ENCODE assay signal across 8 mouse cellular contexts in genomic region chr2:31263039-31263461, GRCm38 (mm10). TPM values are rescaled to one million over a fixed set of nuclear protein-coding genes. Genes with fewer than 3 reads are reported as not detected.
DNase-seq lines count a peak whose midpoint lies in the region; ATAC-seq and TF ChIP-seq lines count a peak whose summit lies in the region.

No protein-coding gene starts in this region.

- peak overlapping the region; percentile 89 for H3K27ac ChIP-seq in gastrocnemius, adult 2 months
- no peak overlapping the region for H3K27ac ChIP-seq in heart, embryonic 11.5 days (ENCODE audit: low read depth, low read length)

- ATAC-seq in heart, embryonic 11.5 days (replicated peaks; ENCODE audit: insufficient number of reproducible peaks, low FRiP score, low TSS enrichment), result no peak

- TF ChIP-seq CTCF in gastrocnemius, adult 2 months (IDR thresholded peaks at IDR 0.05), result no peak

- intact Hi-C loops in gastrocnemius, adult 2 months (cut with DNase I), result no loop called here
- intact Hi-C loops in left cerebral cortex, postnatal 4 days (cut with DNase I), result no loop called here

- H3K4me3 ChIP-seq in gastrocnemius, adult 2 months, result no peak overlapping the region
- H3K4me3 ChIP-seq in heart, embryonic 11.5 days (ENCODE audit: low read depth, low read length), result no peak overlapping the region

- WGBS in heart, embryonic 11.5 days (ENCODE audit: insufficient replicate concordance), result 59% methylated on average over 8 of the region's 8 CpGs

- no peaks in the 10 kb centered on the region for H3K27me3 ChIP-seq in heart, embryonic 11.5 days (ENCODE audit: control insufficient read depth, insufficient read depth, low read length)

- no peaks in the 10 kb centered on the region for H3K9me3 ChIP-seq in heart, embryonic 11.5 days (replicated peaks; ENCODE audit: control insufficient read depth, low read length)

- H3K36me3 ChIP-seq in heart, embryonic 11.5 days (ENCODE audit: control insufficient read depth, insufficient read depth, low read length), result no peaks in the 10 kb centered on the region

- H3K4me2 ChIP-seq in heart, embryonic 11.5 days, result no peak overlapping the region

- peaks cover 74% of the 10 kb centered on the region for H3K4me1 ChIP-seq in heart, embryonic 11.5 days (ENCODE audit: control insufficient read depth, insufficient read depth, low read length)

- H3K9ac ChIP-seq in heart, embryonic 11.5 days (ENCODE audit: low read depth, low read length), result peak overlapping the region; percentile 24; the same call in 1 of the 2 replicates

- DNase-seq in gastrocnemius, adult 2 months, result peak; percentile 38
- no peak for DNase-seq in gastrocnemius, postnatal 10 days
- DNase-seq in cerebellum, adult 9-10 months, result peak; percentile 73
- peak; percentile 87 for DNase-seq in left cerebral cortex, postnatal 4 days
- DNase-seq in testis, postnatal 10 days (ENCODE audit: low spot score), result no peak
- no peak for DNase-seq in yolk sac, embryonic 10.5 days (ENCODE audit: low spot score)
- no peak for DNase-seq in ovary, postnatal 10 days (ENCODE audit: low spot score)

RNA-seq across cellular contexts. Expression of gene Ncs1, which starts 17.4 kb away (rescaled TPM):
- total RNA-seq in gastrocnemius, adult 2 months (2021), result 1 to 10 TPM; 4.6 to 5.1 TPM
- 10 to 100 TPM; 17.6 to 18.6 TPM for total RNA-seq in gastrocnemius, postnatal 10 days (2021)
- polyA plus RNA-seq in heart, embryonic 11.5 days (2014; fragmentation: Nextera tagmentation; extraction: Ambion mirVana), result 42.8 and 46.5 TPM in 2 replicates
- 100 to 1,000 TPM; 161 to 162 TPM for total RNA-seq in left cerebral cortex, postnatal 4 days (2021)

RNA-seq across cellular contexts. Expression of gene Hmcn2, which starts 51.2 kb away (rescaled TPM):
- 10 to 100 TPM; 21.6 to 36.8 TPM for total RNA-seq in gastrocnemius, adult 2 months (2021)
- 10 to 100 TPM; 38.8 to 50.5 TPM for total RNA-seq in gastrocnemius, postnatal 10 days (2021)
- 0.27 TPM in 1 of 2 replicates, not detected in the other for polyA plus RNA-seq in heart, embryonic 11.5 days (2014; fragmentation: Nextera tagmentation; extraction: Ambion mirVana)
- total RNA-seq in left cerebral cortex, postnatal 4 days (2021), result under 1 TPM; 0.42 to 0.72 TPM

Comparison
In these comparisons a context has a peak if more than half of its experiments do, and no peak if none do; other contexts are left out.
1. DNase-seq: peak in gastrocnemius, adult 2 months (single experiment), cerebellum, adult 9-10 months (single experiment) and left cerebral cortex, postnatal 4 days (single experiment); none in gastrocnemius, postnatal 10 days (single experiment), testis, postnatal 10 days (single experiment), yolk sac, embryonic 10.5 days (single experiment) and ovary, postnatal 10 days (single experiment).
2. RNA of gene Ncs1, which starts 17.4 kb away (total RNA-seq): 161 to 162 TPM in left cerebral cortex, postnatal 4 days; 17.6 to 18.6 TPM in gastrocnemius, postnatal 10 days and 4.6 to 5.1 TPM in gastrocnemius, adult 2 months; every median in the first group is over 4 times any median in the second.
3. RNA of gene Hmcn2, which starts 51.2 kb away (total RNA-seq): 38.8 to 50.5 TPM in gastrocnemius, postnatal 10 days and 21.6 to 36.8 TPM in gastrocnemius, adult 2 months; 0.42 to 0.72 TPM in left cerebral cortex, postnatal 4 days; every median in the first group is over 10 times any median in the second.